Mouse (Mus musculus): ENCODE data around the gene Ccl17. TPM values are rescaled to one million over a fixed set of nuclear protein-coding genes. Genes with fewer than 3 reads are reported as not detected.
A peak's percentile ranks its signal among the peaks of the same experiment; 100 is the strongest.

Ccl17 gene
- polyA plus RNA-seq, 1 experiment from 2014 or later = not detected

DNA sequence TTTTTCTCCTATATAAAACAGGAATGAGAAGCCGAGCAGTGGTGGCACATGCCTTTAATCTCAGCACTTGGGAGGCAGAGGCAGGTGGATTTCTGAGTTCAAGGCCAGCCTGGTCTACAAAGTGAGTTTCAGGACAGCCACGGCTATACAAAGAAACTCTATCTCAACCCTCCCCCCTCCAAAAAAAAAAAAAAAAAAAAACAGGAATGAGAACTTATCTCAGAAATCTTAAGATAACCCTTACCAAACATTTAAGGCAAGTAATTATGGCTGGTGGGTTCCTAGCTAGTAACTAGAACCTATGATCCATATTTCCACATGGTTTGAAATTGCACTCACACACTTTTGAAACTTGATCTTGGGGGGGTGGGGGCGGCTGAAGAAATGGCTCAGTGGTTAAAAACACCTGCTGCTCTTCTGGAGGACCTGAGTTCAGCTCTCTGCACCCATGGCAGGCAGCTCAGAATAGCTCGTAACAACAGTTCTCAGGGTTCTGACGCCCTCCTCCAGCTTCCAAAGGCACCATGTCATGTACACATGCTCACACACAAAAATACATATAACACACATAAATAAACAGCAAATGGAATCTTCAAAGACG, 24.2 kb upstream of the Ccl17 start:
- Histone ChIP-seq H3K9me3 (ENCODE audit: control insufficient read depth, low read length) (no peaks in the 10 kb centered on the region), H3K9ac (ENCODE audit: low read length) (no peak overlapping the region), H3K4me2 (ENCODE audit: low read depth, low read length) (no peak overlapping the region), H3K4me3 (ENCODE audit: low read length) (no peak overlapping the region), H3K36me3 (ENCODE audit: control insufficient read depth, insufficient read depth, low read length) (no peaks in the 10 kb centered on the region), H3K4me1 (replicated peaks; ENCODE audit: control insufficient read depth, insufficient read depth, low read length) (peaks cover 10% of the 10 kb centered on the region; the same call in 1 of the 2 replicates), H3K27me3 (ENCODE audit: control insufficient read depth, insufficient read depth, low read depth, low read length) (no peaks in the 10 kb centered on the region), H3K27ac (ENCODE audit: low read length) (peak overlapping the region; percentile 83)
- WGBS = 60% methylated on average over 6 of the region's 6 CpGs
- no peak for ATAC-seq (ENCODE audit: low read depth)

DNA sequence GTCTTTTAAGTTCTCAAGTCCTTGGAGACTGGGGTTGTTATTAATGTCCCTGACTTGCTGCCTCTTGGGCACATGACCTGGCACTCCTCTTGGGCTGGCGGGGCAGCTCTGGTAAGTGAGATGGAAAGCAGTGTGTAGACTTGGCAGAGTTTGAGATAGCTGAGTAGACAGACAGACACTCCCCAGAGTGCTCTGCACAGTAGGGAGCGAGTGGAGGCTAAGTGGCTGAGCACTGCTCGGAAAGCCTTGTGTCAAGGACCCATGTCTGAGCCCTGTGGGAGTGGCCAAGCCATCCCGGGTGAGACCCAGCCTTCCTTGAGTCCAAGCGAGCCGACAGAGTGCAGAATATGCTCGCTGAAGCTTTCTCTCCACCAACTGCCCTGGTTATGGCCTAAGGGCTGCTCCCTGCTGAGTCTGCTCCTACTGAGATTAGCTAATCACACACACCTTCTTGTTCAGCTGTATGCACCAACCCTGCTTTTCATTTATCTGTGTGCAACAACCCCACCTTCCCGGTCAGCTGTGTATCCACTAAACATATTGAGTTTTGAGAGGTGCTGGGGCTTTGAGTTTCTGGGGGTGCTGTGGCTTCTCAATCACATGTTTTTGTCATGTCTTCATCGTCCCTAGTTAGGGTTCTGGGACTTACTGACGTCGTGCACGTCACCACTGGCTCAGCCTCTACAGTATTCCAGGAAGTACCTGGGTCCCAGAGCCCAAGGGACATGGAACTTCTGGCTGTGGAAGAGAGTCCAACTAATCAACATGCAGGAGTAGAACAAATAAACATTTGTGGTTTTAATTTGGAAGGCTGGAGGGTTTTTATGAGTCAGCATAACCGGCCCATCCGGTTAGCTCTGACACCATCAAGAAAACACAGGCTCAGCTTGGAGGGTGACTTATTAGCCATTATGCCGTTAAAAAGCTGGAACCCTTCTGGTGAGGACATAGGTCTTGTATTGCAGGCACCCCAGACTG, 22.4 kb upstream of the Ccl17 start:
- peaks cover 3% of the 10 kb centered on the region; the same call in 1 of the 2 replicates for H3K4me1 ChIP-seq (replicated peaks; ENCODE audit: control insufficient read depth, insufficient read depth, low read length)
- ATAC-seq (ENCODE audit: low read depth) = peak; percentile 71
- H3K9ac ChIP-seq (ENCODE audit: low read length) = no peak overlapping the region
- no peak overlapping the region for H3K4me2 ChIP-seq (ENCODE audit: low read depth, low read length)
- 47% methylated on average over 15 of the region's 15 CpGs for whole genome bisulfite sequencing
- H3K27me3 ChIP-seq (ENCODE audit: control insufficient read depth, insufficient read depth, low read depth, low read length) = no peaks in the 10 kb centered on the region
- H3K4me3 ChIP-seq (ENCODE audit: low read length) = no peak overlapping the region
- no peaks in the 10 kb centered on the region for H3K36me3 ChIP-seq (ENCODE audit: control insufficient read depth, insufficient read depth, low read length)
- H3K9me3 ChIP-seq (ENCODE audit: control insufficient read depth, low read length) = no peaks in the 10 kb centered on the region
- no peak overlapping the region for H3K27ac ChIP-seq (ENCODE audit: low read length)

DNA sequence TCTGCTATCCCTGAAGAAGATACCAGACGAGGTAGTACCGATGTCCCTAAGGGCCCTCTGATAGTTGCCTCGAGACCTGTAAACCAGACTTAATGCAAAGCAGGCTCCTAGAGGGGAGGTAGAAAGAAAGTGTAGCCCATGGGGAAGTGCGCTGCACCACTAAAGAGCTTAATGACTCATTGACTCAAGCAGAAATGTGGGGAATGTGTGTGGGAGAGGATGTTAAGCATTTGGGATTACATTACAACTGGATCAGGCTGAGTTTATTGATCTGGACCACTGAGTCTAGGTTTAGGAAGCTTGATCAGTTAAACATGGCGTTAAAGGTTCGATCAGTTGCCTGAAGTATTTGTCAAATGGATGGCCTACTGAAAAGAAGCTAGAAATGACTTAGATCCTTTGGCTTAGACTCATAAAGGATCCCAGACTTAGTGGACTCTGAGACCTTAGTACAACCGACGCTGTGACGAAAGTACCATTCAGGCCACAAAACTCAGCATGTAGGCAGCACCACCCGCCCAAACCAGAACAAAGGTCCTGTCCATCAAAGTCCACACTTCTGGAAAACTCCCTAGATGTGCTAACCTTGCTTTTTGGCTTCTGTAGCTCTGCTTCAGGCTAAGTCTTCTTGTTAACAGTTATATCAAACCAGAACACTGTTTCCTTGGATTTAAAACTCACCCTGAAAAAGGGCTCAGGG, 20.8 kb upstream of the Ccl17 start:
- Histone ChIP-seq H3K27ac (ENCODE audit: low read length) (no peak overlapping the region), H3K36me3 (ENCODE audit: control insufficient read depth, insufficient read depth, low read length) (no peaks in the 10 kb centered on the region), H3K4me1 (replicated peaks; ENCODE audit: control insufficient read depth, insufficient read depth, low read length) (peaks cover 3% of the 10 kb centered on the region; the same call in 1 of the 2 replicates), H3K4me2 (ENCODE audit: low read depth, low read length) (no peak overlapping the region), H3K4me3 (ENCODE audit: low read length) (no peak overlapping the region), H3K9ac (ENCODE audit: low read length) (no peak overlapping the region), H3K9me3 (ENCODE audit: control insufficient read depth, low read length) (no peaks in the 10 kb centered on the region), H3K27me3 (ENCODE audit: control insufficient read depth, insufficient read depth, low read depth, low read length) (no peaks in the 10 kb centered on the region)
- WGBS = 79% methylated on average over 10 of the region's 10 CpGs
- ATAC-seq (ENCODE audit: low read depth) = no peak

DNA sequence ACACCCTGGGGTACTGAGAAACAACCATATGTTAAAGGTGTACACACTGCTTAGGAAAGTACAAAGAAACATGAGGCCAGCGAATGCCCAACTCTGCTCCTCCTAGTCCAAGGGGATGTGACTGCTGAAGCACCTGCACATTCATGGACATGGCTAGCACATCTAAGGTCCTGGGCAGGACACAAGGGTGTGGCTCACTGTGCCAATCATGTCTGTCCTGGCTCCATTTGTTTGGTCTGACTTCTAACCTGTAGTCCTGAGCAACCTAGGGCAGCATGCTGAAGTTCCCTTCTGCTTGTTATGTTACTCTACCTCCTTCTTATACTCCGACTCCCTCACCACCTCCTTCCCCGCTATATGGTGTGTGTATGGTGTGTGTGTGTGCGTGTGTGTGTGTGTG, 15.9 kb upstream of the Ccl17 start:
- Histone ChIP-seq H3K27ac (ENCODE audit: low read length) (no peak overlapping the region), H3K36me3 (ENCODE audit: control insufficient read depth, insufficient read depth, low read length) (no peaks in the 10 kb centered on the region), H3K9ac (ENCODE audit: low read length) (no peak overlapping the region), H3K27me3 (ENCODE audit: control insufficient read depth, insufficient read depth, low read depth, low read length) (no peaks in the 10 kb centered on the region), H3K4me1 (replicated peaks; ENCODE audit: control insufficient read depth, insufficient read depth, low read length) (no peaks in the 10 kb centered on the region), H3K4me2 (ENCODE audit: low read depth, low read length) (no peak overlapping the region), H3K9me3 (ENCODE audit: control insufficient read depth, low read length) (no peaks in the 10 kb centered on the region), H3K4me3 (ENCODE audit: low read length) (no peak overlapping the region)
- WGBS = 82% methylated on average over 4 of the region's 4 CpGs
- ATAC-seq (ENCODE audit: low read depth) = no peak

DNA sequence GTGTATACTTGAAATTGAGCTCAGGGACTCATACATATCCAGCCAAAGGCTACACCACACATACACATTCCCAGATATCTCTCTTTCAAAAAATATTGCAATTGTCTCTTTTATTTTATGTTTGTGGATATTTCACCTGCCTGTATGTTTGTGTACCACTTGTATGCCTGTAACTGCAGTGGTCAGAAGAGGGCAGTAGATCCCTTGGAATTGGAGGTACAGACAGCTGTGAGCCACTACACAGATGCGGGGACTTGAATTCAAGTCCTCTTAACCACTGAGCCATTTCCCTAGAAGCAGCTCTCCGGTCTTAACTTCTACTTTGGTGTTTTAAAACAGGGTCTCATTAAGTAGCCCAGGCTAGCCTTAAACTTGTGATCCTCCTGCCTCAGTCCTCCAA, 15.5 kb upstream of the Ccl17 start:
- no peaks in the 10 kb centered on the region for H3K36me3 ChIP-seq (ENCODE audit: control insufficient read depth, insufficient read depth, low read length)
- no peak overlapping the region for H3K27ac ChIP-seq (ENCODE audit: low read length)
- H3K9me3 ChIP-seq (ENCODE audit: control insufficient read depth, low read length) = no peaks in the 10 kb centered on the region
- H3K4me3 ChIP-seq (ENCODE audit: low read length) = no peak overlapping the region
- no peak overlapping the region for H3K9ac ChIP-seq (ENCODE audit: low read length)
- no peaks in the 10 kb centered on the region for H3K27me3 ChIP-seq (ENCODE audit: control insufficient read depth, insufficient read depth, low read depth, low read length)
- H3K4me1 ChIP-seq (replicated peaks; ENCODE audit: control insufficient read depth, insufficient read depth, low read length) = no peaks in the 10 kb centered on the region
- ATAC-seq (ENCODE audit: low read depth) = no peak
- H3K4me2 ChIP-seq (ENCODE audit: low read depth, low read length) = no peak overlapping the region
- 93% methylated on average over 2 of the region's 2 CpGs for WGBS

- Histone ChIP-seq H3K27ac (ENCODE audit: low read length) (no peak overlapping the region), H3K9me3 (ENCODE audit: control insufficient read depth, low read length) (no peaks in the 10 kb centered on the region), H3K4me1 (replicated peaks; ENCODE audit: control insufficient read depth, insufficient read depth, low read length) (no peaks in the 10 kb centered on the region), H3K36me3 (ENCODE audit: control insufficient read depth, insufficient read depth, low read length) (no peaks in the 10 kb centered on the region), H3K4me2 (ENCODE audit: low read depth, low read length) (no peak overlapping the region), H3K9ac (ENCODE audit: low read length) (no peak overlapping the region), H3K27me3 (ENCODE audit: control insufficient read depth, insufficient read depth, low read depth, low read length) (no peaks in the 10 kb centered on the region), H3K4me3 (ENCODE audit: low read length) (no peak overlapping the region)
- ATAC-seq (ENCODE audit: low read depth) = no peak
- WGBS = 50% methylated on average over 7 of the region's 7 CpGs
Observed at GRCm38 (mm10) chr8:94800278-94800968, 9.8 kb upstream of the Ccl17 start.

DNA sequence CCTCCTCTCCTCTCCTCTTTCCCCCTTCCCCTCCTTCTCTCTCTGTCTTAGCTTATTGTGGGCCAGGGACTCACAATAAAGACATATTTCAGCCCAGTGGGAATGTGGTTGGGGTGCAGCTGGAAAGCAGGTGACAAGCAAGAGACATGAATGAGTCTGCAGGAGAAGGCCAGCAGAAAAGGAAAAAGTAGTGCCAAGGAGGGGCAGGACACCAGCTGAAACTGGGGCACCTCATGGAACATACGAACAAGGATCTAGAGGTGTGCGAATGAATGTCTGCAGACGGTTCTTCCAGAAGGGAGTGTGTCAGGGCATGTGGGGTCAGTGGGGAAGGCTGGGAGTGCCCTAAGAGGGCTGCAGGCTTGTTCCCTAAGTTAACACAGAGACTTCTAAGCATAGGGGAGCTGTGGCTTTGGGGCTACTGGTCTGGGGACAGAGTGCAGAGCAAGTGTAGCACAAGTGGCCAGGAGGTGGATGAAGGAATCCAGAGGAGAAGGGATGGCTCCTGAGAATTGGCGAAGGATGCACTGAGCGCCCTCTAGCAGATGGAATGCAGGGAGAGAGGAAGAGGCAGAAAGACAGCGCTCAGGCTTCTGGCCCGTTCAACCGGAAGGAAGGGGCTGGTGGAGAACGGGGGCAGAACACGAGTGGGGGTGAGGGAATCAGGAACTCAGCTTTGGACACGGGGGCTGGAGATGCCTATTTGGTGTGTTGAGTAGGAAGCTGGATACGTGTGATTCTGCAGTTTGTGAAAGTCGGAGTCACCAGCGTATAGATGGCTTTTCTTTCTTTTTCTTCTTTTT, 8.8 kb upstream of the Ccl17 start:
- no peak overlapping the region for H3K27ac ChIP-seq (ENCODE audit: low read length)
- 36% methylated on average over 14 of the region's 14 CpGs for WGBS
- H3K4me3 ChIP-seq (ENCODE audit: low read length) = no peak overlapping the region
- no peaks in the 10 kb centered on the region for H3K4me1 ChIP-seq (replicated peaks; ENCODE audit: control insufficient read depth, insufficient read depth, low read length)
- H3K9ac ChIP-seq (ENCODE audit: low read length) = no peak overlapping the region
- H3K36me3 ChIP-seq (ENCODE audit: control insufficient read depth, insufficient read depth, low read length) = no peaks in the 10 kb centered on the region
- no peaks in the 10 kb centered on the region for H3K9me3 ChIP-seq (ENCODE audit: control insufficient read depth, low read length)
- peak; percentile 43; the same call in 1 of the 2 replicates for ATAC-seq (ENCODE audit: low read depth)
- peak overlapping the region; percentile 36 for H3K4me2 ChIP-seq (ENCODE audit: low read depth, low read length)
- no peaks in the 10 kb centered on the region for H3K27me3 ChIP-seq (ENCODE audit: control insufficient read depth, insufficient read depth, low read depth, low read length)

GRCm38 (mm10) chr8:94802375-94802774, 7.9 kb upstream of the Ccl17 start:
- Histone ChIP-seq H3K27me3 (ENCODE audit: control insufficient read depth, insufficient read depth, low read depth, low read length) (no peaks in the 10 kb centered on the region), H3K4me1 (replicated peaks; ENCODE audit: control insufficient read depth, insufficient read depth, low read length) (no peaks in the 10 kb centered on the region), H3K4me3 (ENCODE audit: low read length) (no peak overlapping the region), H3K9me3 (ENCODE audit: control insufficient read depth, low read length) (no peaks in the 10 kb centered on the region), H3K27ac (ENCODE audit: low read length) (no peak overlapping the region), H3K9ac (ENCODE audit: low read length) (no peak overlapping the region), H3K36me3 (ENCODE audit: control insufficient read depth, insufficient read depth, low read length) (no peaks in the 10 kb centered on the region), H3K4me2 (ENCODE audit: low read depth, low read length) (no peak overlapping the region)
- 51% methylated on average over 4 of the region's 4 CpGs for WGBS
- no peak for ATAC-seq (ENCODE audit: low read depth)
